Mouse (Mus musculus): ENCODE results near the gene Bhlha15. TPM values are rescaled to one million over a fixed set of nuclear protein-coding genes. Genes with fewer than 3 reads are reported as not detected.

The Bhlha15 gene
- total and polyA plus RNA-seq, 3 experiments: 4.1 to 4.3 TPM; not detected in 1

GRCm38 (mm10) chr5:144219306-144219705, 29.2 kb downstream of the Bhlha15 start (continued):
- TF ChIP-seq GABPA (IDR thresholded peaks at IDR 0.05; ENCODE audit: low read depth, low read length): no peak
- TF ChIP-seq E2F4 (IDR thresholded peaks at IDR 0.05; ENCODE audit: borderline replicate concordance, low read depth, low read length): no peak

DNA sequence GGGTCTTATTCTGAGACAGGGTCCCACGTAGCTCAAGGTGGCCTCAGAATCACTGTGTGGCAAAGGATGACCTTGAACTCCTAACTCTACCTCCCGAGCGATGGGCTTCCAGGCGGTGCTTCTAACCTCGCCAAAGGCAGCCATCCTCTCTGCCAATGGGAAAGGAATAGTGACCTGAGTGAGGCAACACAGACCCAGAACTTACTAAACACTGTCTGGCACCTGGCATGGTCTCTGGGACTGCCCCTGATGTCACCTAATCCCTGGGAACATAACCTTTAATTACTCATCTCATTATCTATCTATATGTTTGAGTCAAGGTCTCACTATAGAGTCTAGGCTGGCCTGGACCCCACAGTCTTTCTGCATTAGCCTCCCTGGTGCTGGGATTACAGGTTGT, 29.9 kb downstream of the Bhlha15 start:
- H3K4me1 ChIP-seq (ENCODE audit: control insufficient read depth in 1 of 2, insufficient read depth in 2 of 2, low read length in 2 of 2): peaks cover 0 to 17% of the 10 kb centered on the region in 2 experiments; a peak in 2 of 4 replicates
- H3K27ac ChIP-seq (ENCODE audit: control insufficient read depth, low read depth, low read length): no peak overlapping the region
- H3K36me3 ChIP-seq (ENCODE audit: control insufficient read depth in 1 of 2, insufficient read depth in 2 of 2, low read length in 2 of 2): no peaks in the 10 kb centered on the region; a peak in 1 of 4 replicates
- TF ChIP-seq HCFC1 (IDR thresholded peaks at IDR 0.05; ENCODE audit: low read depth, low read length): no peak
- TF ChIP-seq E2F4 (IDR thresholded peaks at IDR 0.05; ENCODE audit: borderline replicate concordance, low read depth, low read length): no peak
- TF ChIP-seq NRF1 (IDR thresholded peaks at IDR 0.05; ENCODE audit: insufficient read depth, low read depth, low read length, poor library complexity, severe bottlenecking): no peak
- TF ChIP-seq GATA1 (IDR thresholded peaks at IDR 0.05; ENCODE audit: low read depth, low read length): no peak
- no peak for TF ChIP-seq MAFK (IDR thresholded peaks at IDR 0.05; ENCODE audit: borderline replicate concordance, low read depth, low read length)
- TF ChIP-seq POLR2A (IDR thresholded peaks at IDR 0.05; ENCODE audit: control insufficient read depth in 1 of 2, insufficient read depth in 1 of 2, low read depth in 1 of 2, low read length in 2 of 2, poor library complexity in 1 of 2): no peak
- no peak for TF ChIP-seq RAD21 (IDR thresholded peaks at IDR 0.05; ENCODE audit: low read depth, low read length)
- no peak for TF ChIP-seq MAZ (IDR thresholded peaks at IDR 0.05; ENCODE audit: low read depth, low read length)
- no peak for TF ChIP-seq BHLHE40 (IDR thresholded peaks at IDR 0.05; ENCODE audit: borderline replicate concordance, low read depth, low read length)
- TF ChIP-seq JUND (IDR thresholded peaks at IDR 0.05; ENCODE audit: low read depth, low read length): no peak
- TF ChIP-seq ZMIZ1 (IDR thresholded peaks at IDR 0.05; ENCODE audit: low read depth, low read length): no peak
- no peak for TF ChIP-seq KAT2A (conservative IDR thresholded peaks at IDR 0.05; ENCODE audit: low read depth, low read length)
- no peak for TF ChIP-seq ETS1 (IDR thresholded peaks at IDR 0.05; ENCODE audit: low read depth, low read length)
- TF ChIP-seq SMC3 (IDR thresholded peaks at IDR 0.05; ENCODE audit: low read depth, low read length): no peak
- TF ChIP-seq RCOR1 (IDR thresholded peaks at IDR 0.05; ENCODE audit: low read depth, low read length): no peak
- TF ChIP-seq USF1 (IDR thresholded peaks at IDR 0.05; ENCODE audit: low read depth, low read length): no peak
- no peak for TF ChIP-seq TCF12 (IDR thresholded peaks at IDR 0.05; ENCODE audit: low read depth, low read length)
- DNase-seq (ENCODE audit: low read depth, low spot score): no peak
- no peak overlapping the region for H3K4me3 ChIP-seq (ENCODE audit: control insufficient read depth in 1 of 2, insufficient read depth in 1 of 2, low read depth in 2 of 2, low read length in 2 of 2)
- H3K79me2 ChIP-seq (ENCODE audit: control insufficient read depth, insufficient read depth, low read length, poor library complexity): no peaks in the 10 kb centered on the region
- no peak overlapping the region for H3K9ac ChIP-seq (ENCODE audit: control insufficient read depth, low read depth, low read length, poor library complexity, severe bottlenecking)
- H3K27me3 ChIP-seq (ENCODE audit: control insufficient read depth in 1 of 2, insufficient read depth in 2 of 2, low read length in 2 of 2): no peaks in the 10 kb centered on the region
- no peaks in the 10 kb centered on the region for H3K9me3 ChIP-seq (replicated peaks; ENCODE audit: insufficient read depth, low read length)

DNA sequence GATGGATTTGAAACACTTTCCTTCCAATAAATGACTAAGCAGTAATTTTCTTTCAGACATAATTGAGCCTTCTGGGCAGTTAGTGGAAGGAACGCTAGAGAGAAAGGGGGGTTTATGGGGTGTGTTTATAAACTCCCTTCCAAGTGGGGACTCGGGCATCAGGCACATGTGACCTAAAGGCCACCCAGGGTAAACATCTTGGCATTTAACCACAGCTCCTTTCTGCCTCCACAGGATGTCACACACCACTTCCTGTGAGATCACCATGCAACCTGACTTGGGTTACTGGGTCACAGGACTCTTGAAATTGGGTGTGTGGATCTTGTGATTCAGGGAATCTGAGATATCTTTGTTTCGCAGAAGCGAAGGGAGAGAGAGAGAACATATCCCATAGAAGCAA, 31.2 kb downstream of the Bhlha15 start:
- Histone ChIP-seq H3K9me3 (replicated peaks; ENCODE audit: insufficient read depth, low read length) (no peaks in the 10 kb centered on the region), H3K9ac (ENCODE audit: control insufficient read depth, low read depth, low read length, poor library complexity, severe bottlenecking) (no peak overlapping the region), H3K4me3 (ENCODE audit: control insufficient read depth in 1 of 2, insufficient read depth in 1 of 2, low read depth in 2 of 2, low read length in 2 of 2) (no peak overlapping the region), H3K27ac (ENCODE audit: control insufficient read depth, low read depth, low read length) (no peak overlapping the region), H3K36me3 (ENCODE audit: control insufficient read depth in 1 of 2, insufficient read depth in 2 of 2, low read length in 2 of 2) (no peaks in the 10 kb centered on the region; a peak in 1 of 4 replicates), H3K4me1 (ENCODE audit: control insufficient read depth in 1 of 2, insufficient read depth in 2 of 2, low read length in 2 of 2) (peaks cover 0 to 11% of the 10 kb centered on the region in 2 experiments; a peak in 2 of 4 replicates), H3K27me3 (ENCODE audit: control insufficient read depth in 1 of 2, insufficient read depth in 2 of 2, low read length in 2 of 2) (no peaks in the 10 kb centered on the region), H3K79me2 (ENCODE audit: control insufficient read depth, insufficient read depth, low read length, poor library complexity) (no peaks in the 10 kb centered on the region)
- DNase-seq (ENCODE audit: low read depth, low spot score): no peak
- TF ChIP-seq ZNF384 (IDR thresholded peaks at IDR 0.05; ENCODE audit: low read depth, low read length) (no peak), CHD1 (IDR thresholded peaks at IDR 0.05; ENCODE audit: low read depth, low read length) (no peak), EP300 (IDR thresholded peaks at IDR 0.05; ENCODE audit: low read depth in 1 of 2, low read length in 2 of 2) (no peak), POLR2A (IDR thresholded peaks at IDR 0.05; ENCODE audit: control insufficient read depth in 1 of 2, insufficient read depth in 1 of 2, low read depth in 1 of 2, low read length in 2 of 2, poor library complexity in 1 of 2) (no peak), KAT2A (conservative IDR thresholded peaks at IDR 0.05; ENCODE audit: low read depth, low read length) (no peak), JUND (IDR thresholded peaks at IDR 0.05; ENCODE audit: low read depth, low read length) (no peak), MAX (IDR thresholded peaks at IDR 0.05; ENCODE audit: low read length) (no peak), NRF1 (IDR thresholded peaks at IDR 0.05; ENCODE audit: insufficient read depth, low read depth, low read length, poor library complexity, severe bottlenecking) (no peak), NELFE (IDR thresholded peaks at IDR 0.05; ENCODE audit: low read depth, low read length) (no peak), ELF1 (IDR thresholded peaks at IDR 0.05; ENCODE audit: low read depth, low read length) (no peak), ZKSCAN1 (IDR thresholded peaks at IDR 0.05; ENCODE audit: low read depth, low read length) (no peak), RAD21 (IDR thresholded peaks at IDR 0.05; ENCODE audit: low read depth, low read length) (no peak), TAL1 (IDR thresholded peaks at IDR 0.05; ENCODE audit: low read length) (no peak), ETS1 (IDR thresholded peaks at IDR 0.05; ENCODE audit: low read depth, low read length) (no peak), CHD2 (IDR thresholded peaks at IDR 0.05; ENCODE audit: low read length) (no peak), CTCF (IDR thresholded peaks at IDR 0.05 in 2 of 3, conservative IDR thresholded peaks at IDR 0.05 in 1 of 3; ENCODE audit: control insufficient read depth in 1 of 3, insufficient read depth in 1 of 3, low read depth in 2 of 3, low read length in 3 of 3, poor library complexity in 1 of 3, severe bottlenecking in 1 of 3) (no peak), GABPA (IDR thresholded peaks at IDR 0.05; ENCODE audit: low read depth, low read length) (no peak), MAFK (IDR thresholded peaks at IDR 0.05; ENCODE audit: borderline replicate concordance, low read depth, low read length) (no peak), USF1 (IDR thresholded peaks at IDR 0.05; ENCODE audit: low read depth, low read length) (no peak)

All from MEL (cell line).